Mouse (Mus musculus): ENCODE data around the gene Macf1. TPM values are rescaled to one million over a fixed set of nuclear protein-coding genes. Genes with fewer than 3 reads are reported as not detected.
"Not testable (repeated sequence)": the region's sequence is repeated elsewhere in the genome, so short reads cannot be mapped to it uniquely, and the experiment has no call there.

Gene Macf1
- total RNA-seq, 2 experiments from 2014 or later, result 55.6 to 75.8 TPM

GRCm38 (mm10) chr4:123353271-123353877 is 330.8 kb downstream of the Macf1 start:
- DNase-seq, result no peak

DNA sequence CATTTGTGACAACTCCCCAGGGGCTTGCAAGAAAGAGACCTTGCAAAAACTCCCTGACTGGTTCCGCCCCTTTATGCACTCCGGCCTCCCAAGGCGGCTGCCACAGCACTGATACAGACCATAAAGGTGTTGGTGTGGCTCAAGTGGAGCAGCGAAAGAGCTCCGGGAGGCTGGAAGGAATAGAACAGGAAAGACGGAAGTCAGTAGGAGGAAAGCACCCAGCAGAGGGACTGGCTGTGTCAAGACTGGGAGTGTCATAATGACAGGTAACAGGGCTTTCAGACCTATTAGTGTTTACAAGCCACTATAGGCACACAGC is 340.7 kb downstream of the Macf1 start:
- no peak for DNase-seq

GRCm38 (mm10) chr4:123342642-123343470 is 341.3 kb downstream of the Macf1 start, which contains the start of gene Bmp8a:
Bmp8a (minus strand) TSS chr4:123343252.
- peak; percentile 43 for DNase-seq

GRCm38 (mm10) chr4:123342091-123342641 is 342.0 kb downstream of the Macf1 start:
- no peak for DNase-seq

GRCm38 (mm10) chr4:123340232-123340631 is 343.9 kb downstream of the Macf1 start:
- no peak for DNase-seq

DNA sequence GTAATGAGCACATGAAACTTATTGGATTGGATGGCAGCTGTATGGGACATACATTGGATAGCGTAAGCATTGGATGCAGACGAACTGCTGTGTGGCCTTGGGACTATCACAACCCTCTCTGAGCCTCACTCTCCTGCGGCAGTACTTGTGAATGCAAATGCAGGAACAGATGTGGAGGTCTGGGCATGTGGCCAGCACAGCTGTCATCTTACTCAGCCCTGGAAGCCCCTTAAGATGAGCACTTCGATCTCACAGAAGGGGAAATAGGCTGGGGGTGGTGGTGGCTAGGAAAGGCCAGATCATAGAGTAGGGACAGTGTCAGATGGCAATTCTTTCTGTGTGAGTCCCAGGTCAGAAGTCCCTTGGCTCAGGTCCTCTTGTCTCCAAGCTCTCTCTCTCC is 346.5 kb downstream of the Macf1 start:
- DNase-seq, result no peak

GRCm38 (mm10) chr4:123335796-123336585 is 348.2 kb downstream of the Macf1 start:
- DNase-seq, result no peak

DNA sequence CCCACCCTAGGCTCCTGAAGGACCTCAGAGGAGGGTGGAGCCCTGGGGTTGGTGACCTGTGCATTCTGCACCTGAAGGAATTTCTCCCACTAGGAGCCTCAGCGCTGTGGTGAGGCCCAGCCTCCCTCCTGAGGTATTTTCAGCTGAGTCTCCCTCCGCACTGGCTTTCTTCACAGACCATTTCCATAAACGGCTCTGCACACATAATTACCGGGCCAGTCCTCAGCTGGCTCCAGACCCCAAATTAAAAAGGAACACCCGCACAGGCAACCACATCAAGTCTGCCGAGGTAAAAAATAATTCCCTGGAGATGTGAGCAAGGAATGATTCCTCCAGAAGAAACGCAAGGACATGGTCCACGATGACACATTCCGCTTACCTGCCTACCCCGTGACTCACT is 348.9 kb downstream of the Macf1 start:
- not testable (repeated sequence) for DNase-seq

DNA sequence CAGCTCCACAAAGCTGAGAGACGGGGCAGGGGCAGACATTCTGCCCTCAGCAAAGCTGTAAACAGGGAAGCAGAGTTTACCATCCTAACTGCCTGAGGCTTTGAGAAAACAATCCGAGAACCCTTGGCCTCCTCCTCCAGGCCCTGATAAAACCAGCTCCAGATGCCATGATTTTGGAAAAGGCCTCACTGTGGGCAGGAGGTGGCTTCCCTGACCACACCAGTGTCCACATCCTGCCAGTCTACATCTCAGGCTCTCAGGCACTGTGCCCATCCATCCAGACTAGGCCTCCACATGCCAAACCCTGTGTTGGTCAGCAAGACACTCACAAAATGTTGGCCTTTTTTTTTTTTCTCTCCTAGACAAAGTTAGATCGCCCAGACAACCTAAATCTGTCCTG is 350.0 kb downstream of the Macf1 start:
- DNase-seq, result no peak

DNA sequence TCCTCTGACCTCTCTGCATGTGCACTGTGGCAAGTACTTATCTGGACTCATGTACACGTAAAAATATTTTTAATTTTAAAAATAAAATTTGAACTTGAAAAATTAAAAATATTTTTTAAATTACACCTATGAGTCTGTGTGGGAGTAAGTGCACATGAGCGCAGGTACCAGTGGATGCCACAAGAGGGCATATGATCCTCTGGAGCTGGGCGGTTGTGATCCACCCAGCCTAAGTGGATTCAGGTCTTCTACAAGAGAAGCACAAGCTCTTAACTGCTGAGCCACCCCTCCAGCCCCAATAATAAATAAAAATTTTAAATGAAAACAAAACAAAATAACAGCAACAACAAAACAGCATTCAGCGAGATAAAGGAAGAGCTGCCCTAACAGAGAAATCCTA is 351.0 kb downstream of the Macf1 start:
- no peak for DNase-seq

- not testable (repeated sequence) for DNase-seq
These were observed 352.2 kb downstream of the Macf1 start for GRCm38 (mm10) chr4:123331961-123332360.

DNA sequence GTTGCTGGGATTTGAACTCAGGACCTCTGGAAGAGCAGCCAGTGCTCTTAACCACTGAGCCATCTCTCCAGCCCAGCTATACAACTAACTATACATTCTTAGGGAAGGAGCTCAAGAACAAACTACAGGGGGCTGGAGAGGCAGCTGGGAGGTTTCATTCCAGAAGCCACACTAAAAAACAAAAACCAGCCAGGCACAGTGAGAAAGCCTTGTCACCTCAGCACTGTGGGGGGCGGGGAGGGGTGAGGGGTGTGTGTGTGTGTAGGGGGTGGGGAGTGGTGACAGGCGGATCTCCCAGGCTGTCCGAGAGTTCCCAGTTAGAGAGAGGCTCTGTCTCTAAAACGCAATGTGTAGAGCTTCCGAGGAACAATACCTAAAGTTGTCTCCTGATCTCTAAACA is 352.8 kb downstream of the Macf1 start:
- DNase-seq, result no peak

DNA sequence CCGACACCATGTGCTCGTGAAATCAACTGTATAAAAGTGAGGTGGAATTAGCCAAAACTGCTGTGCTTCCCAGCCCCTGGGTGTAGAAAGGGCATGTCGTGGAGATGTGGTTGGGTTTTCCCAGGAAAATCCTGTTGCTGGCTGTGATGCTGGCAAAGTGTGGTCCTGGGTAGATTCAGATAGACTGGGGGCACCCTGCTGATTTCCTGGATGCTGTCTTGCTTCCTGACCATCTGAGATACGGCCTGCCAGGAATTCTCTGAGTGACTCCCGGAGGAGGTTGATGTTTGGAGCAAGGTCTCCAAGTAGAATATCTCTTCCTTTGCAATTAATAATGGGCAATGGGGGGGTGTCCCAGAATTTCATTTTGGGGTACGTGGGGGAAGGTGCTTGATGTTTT is 355.2 kb downstream of the Macf1 start:
- DNase-seq, result no peak

DNA sequence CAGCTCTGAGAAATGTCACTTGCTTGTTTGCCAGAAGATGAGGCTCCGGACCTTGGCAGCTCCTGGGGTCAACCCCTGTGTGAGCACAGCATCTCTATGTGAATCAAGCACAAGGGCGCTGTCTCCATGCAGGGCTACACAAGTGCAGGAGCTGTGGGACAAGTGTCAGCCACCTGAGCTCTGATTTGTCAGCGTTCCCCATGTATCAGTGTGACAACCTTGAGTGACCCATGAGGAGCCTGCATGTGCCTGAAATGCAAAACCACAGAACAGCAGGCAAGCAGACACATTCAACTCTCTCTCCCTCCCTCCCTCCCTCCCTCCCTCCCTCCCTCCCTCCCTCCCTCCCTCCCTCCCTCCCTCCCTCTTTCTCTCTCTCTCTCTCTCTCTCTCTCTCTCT is 356.5 kb downstream of the Macf1 start:
- DNase-seq, result no peak

DNA sequence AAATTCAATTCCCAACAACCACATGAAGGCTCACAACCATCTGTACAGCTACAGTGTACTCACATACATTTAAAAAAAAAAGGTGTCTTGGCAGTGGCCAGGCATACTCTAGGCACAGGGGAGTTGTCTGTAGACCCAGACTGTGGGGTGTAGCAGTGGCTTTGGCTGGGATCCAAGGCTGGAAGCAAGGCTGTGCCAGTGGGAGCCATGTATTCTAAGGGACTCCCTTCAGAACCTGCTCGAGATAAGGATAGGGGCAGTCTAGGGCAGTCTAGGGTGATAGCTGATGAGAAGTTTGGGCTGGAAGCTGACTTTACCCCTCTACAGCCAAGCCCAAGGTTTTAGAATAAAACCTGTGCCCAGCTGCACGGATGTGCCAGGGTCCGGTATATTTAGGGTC is 358.1 kb downstream of the Macf1 start:
- no peak for DNase-seq

GRCm38 (mm10) chr4:123323534-123323933 is 360.6 kb downstream of the Macf1 start, which contains the start of gene Oxct2a:
Oxct2a (minus strand) TSS chr4:123323634.
- DNase-seq, result no peak

GRCm38 (mm10) chr4:123322910-123323309 is 361.2 kb downstream of the Macf1 start:
- not testable (repeated sequence) for DNase-seq

- DNase-seq, result no peak
These were observed 369.7 kb downstream of the Macf1 start for GRCm38 (mm10) chr4:123314497-123314896.

- no peak for DNase-seq
These were observed 371.1 kb downstream of the Macf1 start for GRCm38 (mm10) chr4:123313010-123313409.

DNA sequence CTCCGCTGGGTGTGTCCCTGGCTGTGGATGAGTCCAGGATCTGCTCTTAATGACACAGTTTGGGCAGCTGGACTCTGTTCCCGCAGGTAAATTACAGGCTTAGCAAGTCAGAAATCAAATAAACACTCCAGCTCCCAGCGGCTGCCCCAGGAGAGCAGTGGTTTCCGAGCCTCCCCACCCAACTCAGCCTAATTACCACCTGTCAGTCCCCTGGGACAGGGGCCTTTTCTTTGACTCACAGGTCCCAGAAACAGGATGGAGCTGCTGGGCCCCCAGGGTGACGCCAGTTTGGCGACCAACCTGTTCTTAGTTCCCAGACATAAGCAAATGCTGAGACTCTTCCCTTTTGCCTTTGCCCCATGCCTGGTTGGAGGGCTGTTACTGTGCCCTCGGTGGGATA is 372.3 kb downstream of the Macf1 start:
- DNase-seq, result no peak

DNA sequence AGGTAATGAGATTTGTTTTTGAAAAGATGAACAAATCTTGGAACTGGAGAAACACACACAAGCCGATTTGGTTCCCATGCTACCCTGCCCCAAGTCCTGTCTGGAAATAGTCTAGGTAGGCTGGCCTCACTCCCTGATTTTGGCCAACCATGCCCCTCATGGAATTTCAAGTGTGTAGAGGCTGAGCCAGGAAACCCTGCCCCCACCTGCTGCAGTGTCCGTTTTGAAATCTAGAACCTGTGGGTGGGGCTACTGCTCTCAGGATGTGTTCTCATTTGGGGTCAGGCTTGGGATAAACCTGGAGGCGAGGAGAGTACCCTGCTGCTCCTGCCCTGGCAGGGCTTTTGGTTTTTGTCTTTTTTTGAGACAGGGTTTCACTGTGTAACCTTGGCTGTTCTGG is 375.9 kb downstream of the Macf1 start:
- DNase-seq, result peak; percentile 49

DNA sequence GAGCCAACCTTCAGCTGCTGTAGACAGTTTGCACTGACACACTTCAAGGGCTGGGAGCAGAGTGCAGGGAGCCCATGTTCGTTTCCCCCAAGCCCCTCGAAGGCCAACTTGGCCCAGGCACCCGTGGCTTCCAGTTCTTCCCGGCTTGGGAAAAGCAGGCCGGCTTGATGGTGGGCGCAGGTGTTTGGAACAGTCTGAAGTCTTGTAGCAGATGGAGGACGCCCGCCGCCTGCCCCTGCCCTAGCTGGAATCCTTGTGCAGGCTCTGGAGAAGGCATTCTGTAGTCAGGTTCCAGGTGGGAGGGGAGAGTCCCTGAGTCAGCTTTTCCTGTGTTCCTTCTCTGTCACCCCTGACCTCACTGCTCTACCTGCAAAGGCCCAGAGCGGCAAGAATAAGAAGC is 377.2 kb downstream of the Macf1 start:
- DNase-seq, result no peak

DNA sequence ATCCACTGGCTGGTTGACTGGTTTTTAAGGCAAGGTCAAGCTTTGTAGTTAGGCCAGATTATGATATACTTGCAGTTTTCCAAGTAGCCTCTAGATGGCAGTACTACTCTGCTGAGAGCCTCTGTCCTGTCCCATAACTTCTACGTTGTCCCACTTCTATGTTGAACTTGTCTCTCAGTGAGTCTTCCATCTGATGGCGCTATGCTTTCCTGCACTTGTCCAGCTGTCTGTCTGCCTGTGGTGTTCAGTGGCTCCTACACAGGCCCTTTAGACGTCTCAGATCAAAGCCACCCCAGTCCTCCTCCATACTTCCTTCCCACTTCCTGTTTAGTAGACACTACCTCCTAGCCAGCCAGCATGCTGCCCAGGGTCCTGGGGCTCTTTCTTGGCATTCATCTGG is 378.4 kb downstream of the Macf1 start:
- DNase-seq, result no peak
